Mouse (Mus musculus): ENCODE results near the gene Tepp. TPM values are rescaled to one million over a fixed set of nuclear protein-coding genes. Genes with fewer than 3 reads are reported as not detected.

The Tepp gene
- polyA plus RNA-seq, 1 experiment from 2014 or later: 0.27 TPM

DNA sequence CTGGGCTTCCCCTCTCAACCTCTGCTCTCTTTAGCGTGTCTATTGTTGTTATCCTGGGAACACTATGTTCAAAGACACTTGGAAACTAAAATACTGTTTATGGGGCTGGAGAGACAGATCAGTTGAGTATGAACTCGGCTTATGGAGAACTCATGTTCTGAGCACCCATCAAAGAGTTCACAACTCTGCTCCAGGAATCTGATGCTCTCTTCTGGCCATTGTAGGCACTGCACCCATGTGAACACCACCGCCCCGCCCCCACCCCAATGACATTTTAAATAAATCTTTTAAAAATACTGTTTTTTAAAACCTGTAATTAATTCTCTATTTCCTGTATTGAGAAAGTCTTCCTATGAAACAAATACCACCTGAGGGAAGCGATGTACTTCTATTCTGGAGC lies 8.0 kb upstream of the Tepp start:
- Histone ChIP-seq H3K36me3 (ENCODE audit: control insufficient read depth, insufficient read depth, low read length) (no peaks in the 10 kb centered on the region), H3K9ac (ENCODE audit: low read length) (no peak overlapping the region), H3K27ac (replicated peaks; ENCODE audit: low read depth, low read length) (no peak overlapping the region), H3K4me2 (ENCODE audit: low read depth, severe bottlenecking) (no peak overlapping the region), H3K4me1 (ENCODE audit: control insufficient read depth, insufficient read depth, low read length) (no peaks in the 10 kb centered on the region), H3K4me3 (ENCODE audit: low read depth, low read length) (no peak overlapping the region), H3K27me3 (ENCODE audit: control insufficient read depth, insufficient read depth, low read length) (no peaks in the 10 kb centered on the region), H3K9me3 (ENCODE audit: control insufficient read depth, low read length) (no peaks in the 10 kb centered on the region)
- DNase-seq (ENCODE audit: low spot score) (peak; percentile 39), ATAC-seq (ENCODE audit: insufficient number of reproducible peaks, low FRiP score, low TSS enrichment, low read depth) (no peak)
- WGBS: 18% methylated on average over 5 of the region's 5 CpGs

DNA sequence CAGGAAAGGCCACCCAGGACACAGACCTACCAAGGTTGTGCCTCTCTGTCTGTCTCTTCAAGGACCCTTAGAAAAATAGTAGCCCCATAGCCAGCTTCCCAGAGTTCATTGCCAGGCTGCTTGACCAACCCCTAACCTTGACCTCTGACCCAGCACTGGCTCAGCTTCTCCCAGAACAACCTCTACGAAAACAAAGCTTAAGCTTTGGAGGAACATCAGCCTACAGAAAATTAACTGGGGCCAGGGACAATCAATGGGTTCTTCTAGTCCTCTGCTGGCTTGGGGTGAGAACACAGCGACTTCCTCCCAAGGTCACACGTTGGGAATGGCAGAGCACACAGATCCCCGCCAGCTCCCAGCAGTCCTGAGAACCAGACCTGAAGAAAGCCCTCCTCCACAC lies 4.8 kb upstream of the Tepp start:
- Histone ChIP-seq H3K4me3 (ENCODE audit: low read depth, low read length) (no peak overlapping the region), H3K36me3 (ENCODE audit: control insufficient read depth, insufficient read depth, low read length) (no peaks in the 10 kb centered on the region), H3K4me2 (ENCODE audit: low read depth, severe bottlenecking) (no peak overlapping the region), H3K9ac (ENCODE audit: low read length) (no peak overlapping the region), H3K9me3 (ENCODE audit: control insufficient read depth, low read length) (no peaks in the 10 kb centered on the region), H3K27me3 (ENCODE audit: control insufficient read depth, insufficient read depth, low read length) (no peaks in the 10 kb centered on the region), H3K27ac (replicated peaks; ENCODE audit: low read depth, low read length) (no peak overlapping the region), H3K4me1 (ENCODE audit: control insufficient read depth, insufficient read depth, low read length) (no peaks in the 10 kb centered on the region)
- no peak for ATAC-seq (ENCODE audit: insufficient number of reproducible peaks, low FRiP score, low TSS enrichment, low read depth)
- no peak for DNase-seq (ENCODE audit: low spot score)
- WGBS: 70% methylated on average over 4 of the region's 4 CpGs

DNA sequence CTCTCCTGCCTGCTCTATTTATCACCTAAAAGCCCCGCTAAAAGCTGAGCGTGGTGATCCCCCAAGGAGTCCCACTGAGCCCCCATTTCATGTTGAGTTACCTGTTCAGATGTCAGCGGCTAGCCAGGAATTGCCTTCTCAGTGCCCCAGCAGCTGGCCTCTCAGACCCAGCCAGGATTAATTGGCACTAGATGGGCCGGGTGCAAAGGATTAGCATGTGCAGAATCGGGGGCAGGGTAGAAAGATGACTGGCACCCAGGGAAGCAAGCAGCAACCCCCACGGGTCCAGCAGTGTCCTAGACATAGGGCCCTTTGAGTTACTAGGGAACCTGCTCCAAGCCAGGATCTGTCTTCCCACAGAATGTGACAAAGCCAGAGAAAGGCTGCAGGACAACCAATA lies 3.9 kb upstream of the Tepp start, which contains the start of gene Cngb1:
TSS of gene Cngb1 (minus strand) at position 155 of the 400 bp plus-strand sequence.
- H3K4me1 ChIP-seq (ENCODE audit: control insufficient read depth, insufficient read depth, low read length): no peaks in the 10 kb centered on the region
- H3K27ac ChIP-seq (replicated peaks; ENCODE audit: low read depth, low read length): no peak within 1 kb of the TSS
- no peaks in the 10 kb centered on the region for H3K36me3 ChIP-seq (ENCODE audit: control insufficient read depth, insufficient read depth, low read length)
- H3K9ac ChIP-seq (ENCODE audit: low read length): no peak within 1 kb of the TSS
- H3K4me2 ChIP-seq (ENCODE audit: low read depth, severe bottlenecking): no peak within 1 kb of the TSS
- H3K9me3 ChIP-seq (ENCODE audit: control insufficient read depth, low read length): no peaks in the 10 kb centered on the region
- H3K4me3 ChIP-seq (ENCODE audit: low read depth, low read length): no peak within 1 kb of the TSS
- no peak for ATAC-seq (ENCODE audit: insufficient number of reproducible peaks, low FRiP score, low TSS enrichment, low read depth)
- no peak for DNase-seq (ENCODE audit: low spot score)
- no peaks in the 10 kb centered on the region for H3K27me3 ChIP-seq (ENCODE audit: control insufficient read depth, insufficient read depth, low read length)
- 45% methylated on average over 6 of the region's 6 CpGs for WGBS

DNA sequence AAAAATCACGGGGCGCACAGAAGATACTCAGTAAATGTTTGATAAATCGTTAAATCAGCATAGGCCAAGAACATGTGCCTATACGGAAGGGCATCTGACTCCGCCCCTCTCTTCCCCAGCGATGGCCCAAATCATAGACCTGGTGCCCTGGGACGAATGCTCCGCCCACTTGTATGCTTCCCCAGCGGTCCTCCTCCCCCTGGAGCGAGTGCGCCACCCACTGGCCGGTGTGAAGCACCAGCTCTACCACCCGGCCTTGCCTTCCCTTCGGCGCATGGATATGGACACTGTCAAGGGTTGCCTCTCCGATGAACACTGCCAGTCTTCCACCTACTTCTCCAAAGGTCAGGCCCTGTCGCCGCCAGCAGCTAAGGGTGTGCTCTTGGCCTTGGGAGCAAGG lies 2.5 kb downstream of the Tepp start:
- Histone ChIP-seq H3K4me2 (ENCODE audit: low read depth, severe bottlenecking) (no peak overlapping the region), H3K27ac (replicated peaks; ENCODE audit: low read depth, low read length) (no peak overlapping the region), H3K4me3 (ENCODE audit: low read depth, low read length) (no peak overlapping the region), H3K4me1 (ENCODE audit: control insufficient read depth, insufficient read depth, low read length) (no peaks in the 10 kb centered on the region), H3K27me3 (ENCODE audit: control insufficient read depth, insufficient read depth, low read length) (no peaks in the 10 kb centered on the region), H3K9ac (ENCODE audit: low read length) (no peak overlapping the region), H3K36me3 (ENCODE audit: control insufficient read depth, insufficient read depth, low read length) (no peaks in the 10 kb centered on the region), H3K9me3 (ENCODE audit: control insufficient read depth, low read length) (no peaks in the 10 kb centered on the region)
- 70% methylated on average over 18 of the region's 18 CpGs for WGBS
- no peak for DNase-seq (ENCODE audit: low spot score)
- ATAC-seq (ENCODE audit: insufficient number of reproducible peaks, low FRiP score, low TSS enrichment, low read depth): no peak

DNA sequence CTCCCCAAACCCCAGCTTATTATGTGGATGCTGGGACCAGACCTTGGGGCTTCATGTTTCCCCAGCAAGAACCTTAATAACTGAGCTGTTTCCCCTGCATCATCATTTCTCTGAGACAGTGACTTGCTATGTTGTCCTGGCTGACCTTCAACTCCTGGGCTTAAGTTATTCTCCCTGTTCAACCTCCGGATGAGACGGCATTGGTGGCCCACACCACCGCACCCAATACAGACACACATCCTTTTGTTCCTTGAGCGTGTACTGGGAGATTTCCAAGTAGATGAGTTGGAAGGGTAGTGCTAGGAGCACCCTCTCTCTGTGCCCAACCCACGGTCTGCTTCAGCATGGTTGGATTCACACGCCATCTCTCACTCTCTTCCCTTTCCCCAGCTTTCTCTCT lies 3.5 kb downstream of the Tepp start:
- no peak for DNase-seq (ENCODE audit: low spot score)
- Histone ChIP-seq H3K9ac (ENCODE audit: low read length) (no peak overlapping the region), H3K4me1 (ENCODE audit: control insufficient read depth, insufficient read depth, low read length) (no peaks in the 10 kb centered on the region), H3K4me2 (ENCODE audit: low read depth, severe bottlenecking) (no peak overlapping the region), H3K27ac (replicated peaks; ENCODE audit: low read depth, low read length) (no peak overlapping the region), H3K4me3 (ENCODE audit: low read depth, low read length) (no peak overlapping the region), H3K9me3 (ENCODE audit: control insufficient read depth, low read length) (no peaks in the 10 kb centered on the region), H3K36me3 (ENCODE audit: control insufficient read depth, insufficient read depth, low read length) (no peaks in the 10 kb centered on the region), H3K27me3 (ENCODE audit: control insufficient read depth, insufficient read depth, low read length) (no peaks in the 10 kb centered on the region)
- 85% methylated on average over 6 of the region's 6 CpGs for WGBS
- ATAC-seq (ENCODE audit: insufficient number of reproducible peaks, low FRiP score, low TSS enrichment, low read depth): no peak

DNA sequence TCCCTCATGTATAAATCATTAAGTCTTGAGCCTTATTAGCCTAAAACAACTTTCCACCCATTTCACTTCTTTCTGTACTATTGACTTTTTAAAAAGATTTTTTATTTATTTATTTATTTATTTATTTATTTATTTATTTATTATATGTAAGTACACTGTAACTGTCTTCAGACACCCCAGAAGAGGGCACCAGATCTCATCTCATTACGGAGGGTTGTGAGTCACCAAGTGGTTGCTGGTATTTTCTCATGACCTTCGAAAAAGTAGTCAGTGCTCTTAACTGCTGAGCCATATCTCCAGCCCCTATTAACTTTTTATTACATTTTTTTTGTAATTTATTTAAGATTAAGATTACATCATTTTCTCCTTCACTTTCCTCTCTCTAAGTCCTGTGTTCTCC lies 4.3 kb downstream of the Tepp start:
- Histone ChIP-seq H3K4me1 (ENCODE audit: control insufficient read depth, insufficient read depth, low read length) (no peaks in the 10 kb centered on the region), H3K4me2 (ENCODE audit: low read depth, severe bottlenecking) (no peak overlapping the region), H3K27me3 (ENCODE audit: control insufficient read depth, insufficient read depth, low read length) (no peaks in the 10 kb centered on the region), H3K27ac (replicated peaks; ENCODE audit: low read depth, low read length) (no peak overlapping the region), H3K9ac (ENCODE audit: low read length) (no peak overlapping the region), H3K9me3 (ENCODE audit: control insufficient read depth, low read length) (no peaks in the 10 kb centered on the region), H3K4me3 (ENCODE audit: low read depth, low read length) (no peak overlapping the region), H3K36me3 (ENCODE audit: control insufficient read depth, insufficient read depth, low read length) (no peaks in the 10 kb centered on the region)
- DNase-seq (ENCODE audit: low spot score) (no peak), ATAC-seq (ENCODE audit: insufficient number of reproducible peaks, low FRiP score, low TSS enrichment, low read depth) (no peak)
- WGBS: 84% methylated on average over 2 of the region's 2 CpGs

DNA sequence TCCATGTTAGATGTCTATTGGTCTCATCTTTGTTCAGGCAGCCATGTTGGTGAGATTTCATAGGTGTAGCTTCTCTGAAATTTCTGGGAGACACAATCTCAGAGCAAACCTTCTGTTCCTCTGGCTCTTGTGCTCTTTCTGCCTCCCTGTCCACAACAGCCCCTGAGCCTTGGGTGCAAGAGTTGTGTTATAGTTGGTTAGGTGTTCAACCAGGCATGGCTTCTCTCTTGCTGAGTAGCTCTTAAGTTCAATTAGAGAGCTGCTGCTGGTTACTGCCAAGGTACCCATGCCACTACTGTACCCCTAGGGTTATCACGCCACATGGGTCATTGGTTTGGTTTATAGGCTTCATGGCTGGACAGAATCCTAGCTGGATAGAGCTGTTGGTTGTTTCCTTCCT lies 5.0 kb downstream of the Tepp start:
- Histone ChIP-seq H3K36me3 (ENCODE audit: control insufficient read depth, insufficient read depth, low read length) (no peaks in the 10 kb centered on the region), H3K27me3 (ENCODE audit: control insufficient read depth, insufficient read depth, low read length) (no peaks in the 10 kb centered on the region), H3K9ac (ENCODE audit: low read length) (no peak overlapping the region), H3K4me3 (ENCODE audit: low read depth, low read length) (no peak overlapping the region), H3K27ac (replicated peaks; ENCODE audit: low read depth, low read length) (no peak overlapping the region), H3K9me3 (ENCODE audit: control insufficient read depth, low read length) (no peaks in the 10 kb centered on the region), H3K4me2 (ENCODE audit: low read depth, severe bottlenecking) (no peak overlapping the region), H3K4me1 (ENCODE audit: control insufficient read depth, insufficient read depth, low read length) (0 out of 2 replicates have a peak, but pooled peaks cover under 1% of the 10 kb centered on the region)
- ATAC-seq (ENCODE audit: insufficient number of reproducible peaks, low FRiP score, low TSS enrichment, low read depth): no peak
- WGBS: 94% methylated on average over 1 of the region's 1 CpGs
- DNase-seq (ENCODE audit: low spot score): no peak

DNA sequence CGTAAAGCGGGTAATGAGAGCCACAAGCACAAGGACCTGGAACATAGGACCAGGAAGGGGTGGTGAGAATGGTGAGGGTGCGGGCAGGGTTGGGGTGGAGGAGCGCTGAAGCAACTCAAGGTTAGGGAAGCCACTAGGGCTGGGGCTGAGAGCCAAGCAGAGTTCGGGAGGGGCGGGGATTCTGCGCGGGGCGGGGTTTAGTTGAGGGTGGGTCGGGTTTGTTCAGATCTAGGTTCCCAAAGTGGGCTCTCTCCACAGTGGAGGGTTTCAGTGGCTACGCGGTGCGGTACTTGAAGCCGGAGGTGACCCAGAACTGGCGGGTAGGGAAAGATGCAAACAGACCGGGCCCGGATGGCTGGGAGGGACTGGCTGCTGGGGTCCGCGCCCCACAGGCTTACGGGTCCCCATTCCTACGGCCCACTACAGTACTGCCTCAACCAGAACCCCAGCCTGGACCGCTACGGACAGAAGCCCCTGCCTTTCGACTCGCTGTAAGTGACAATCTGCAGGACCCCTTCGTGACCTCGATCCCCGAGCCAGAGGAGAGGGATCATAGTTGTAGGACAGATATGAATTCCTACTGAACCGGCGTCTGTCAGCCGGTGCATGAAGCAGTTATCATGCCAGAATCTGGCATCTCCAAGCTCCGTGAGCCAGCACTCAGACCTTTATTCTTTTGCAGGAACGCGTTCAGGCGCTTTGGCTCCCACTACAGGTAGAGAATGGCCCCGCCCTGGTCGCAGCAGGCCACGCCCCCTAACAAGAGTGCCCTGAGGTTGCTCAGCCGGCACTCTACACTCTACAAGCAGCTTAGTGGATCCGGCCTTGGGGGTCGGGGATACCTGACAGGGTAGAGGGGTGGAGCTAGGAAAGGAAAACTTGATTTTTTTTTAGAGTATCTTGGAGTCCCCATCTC lies 10.1 kb downstream of the Tepp start:
- Histone ChIP-seq H3K4me2 (ENCODE audit: low read depth, severe bottlenecking) (peak overlapping the region; percentile 85), H3K4me3 (ENCODE audit: low read depth, low read length) (peak overlapping the region; percentile 38), H3K4me1 (ENCODE audit: control insufficient read depth, insufficient read depth, low read length) (0 out of 2 replicates have a peak, but pooled peaks cover 5% of the 10 kb centered on the region), H3K36me3 (ENCODE audit: control insufficient read depth, insufficient read depth, low read length) (peaks cover 1% of the 10 kb centered on the region; the same call in 1 of the 2 replicates), H3K9ac (ENCODE audit: low read length) (peak overlapping the region; percentile 44), H3K9me3 (ENCODE audit: control insufficient read depth, low read length) (no peaks in the 10 kb centered on the region), H3K27me3 (ENCODE audit: control insufficient read depth, insufficient read depth, low read length) (no peaks in the 10 kb centered on the region), H3K27ac (replicated peaks; ENCODE audit: low read depth, low read length) (no peak overlapping the region)
- 3% methylated on average over 41 of the region's 41 CpGs for WGBS
- DNase-seq (ENCODE audit: low spot score) (peak; percentile 81), ATAC-seq (ENCODE audit: insufficient number of reproducible peaks, low FRiP score, low TSS enrichment, low read depth) (peak; percentile 67)
